Mouse (Mus musculus) WW6 (cell line): ENCODE results near the gene Appl2.

ENCODE experiments used
- DNase-seq: peaks from one replicate; pipeline ENCODE4 v3.0.0-alpha.2; 2013; ENCODE audit warnings: low read depth, low spot score

Gene Appl2

DNA sequence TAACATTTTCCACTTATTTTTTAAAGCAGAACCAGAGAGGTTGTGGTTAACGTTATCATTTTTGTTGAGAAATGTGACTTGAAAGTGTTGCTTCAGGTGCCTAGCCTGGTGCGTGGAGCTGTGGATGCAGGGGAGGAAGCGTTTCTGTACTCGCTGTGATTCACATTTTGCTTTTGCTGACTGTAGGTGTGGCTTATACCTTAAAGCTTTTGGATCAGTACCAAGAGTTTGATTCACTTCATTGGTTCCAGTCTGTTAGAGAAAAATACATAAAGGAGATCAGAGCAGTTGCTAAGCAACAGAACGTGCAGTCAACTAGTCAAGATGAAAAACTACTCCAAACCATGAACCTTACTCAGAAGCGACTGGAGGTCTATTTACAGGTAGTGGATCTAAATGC is 57.7 kb downstream of the Appl2 start:
- DNase-seq, result no peak

DNA sequence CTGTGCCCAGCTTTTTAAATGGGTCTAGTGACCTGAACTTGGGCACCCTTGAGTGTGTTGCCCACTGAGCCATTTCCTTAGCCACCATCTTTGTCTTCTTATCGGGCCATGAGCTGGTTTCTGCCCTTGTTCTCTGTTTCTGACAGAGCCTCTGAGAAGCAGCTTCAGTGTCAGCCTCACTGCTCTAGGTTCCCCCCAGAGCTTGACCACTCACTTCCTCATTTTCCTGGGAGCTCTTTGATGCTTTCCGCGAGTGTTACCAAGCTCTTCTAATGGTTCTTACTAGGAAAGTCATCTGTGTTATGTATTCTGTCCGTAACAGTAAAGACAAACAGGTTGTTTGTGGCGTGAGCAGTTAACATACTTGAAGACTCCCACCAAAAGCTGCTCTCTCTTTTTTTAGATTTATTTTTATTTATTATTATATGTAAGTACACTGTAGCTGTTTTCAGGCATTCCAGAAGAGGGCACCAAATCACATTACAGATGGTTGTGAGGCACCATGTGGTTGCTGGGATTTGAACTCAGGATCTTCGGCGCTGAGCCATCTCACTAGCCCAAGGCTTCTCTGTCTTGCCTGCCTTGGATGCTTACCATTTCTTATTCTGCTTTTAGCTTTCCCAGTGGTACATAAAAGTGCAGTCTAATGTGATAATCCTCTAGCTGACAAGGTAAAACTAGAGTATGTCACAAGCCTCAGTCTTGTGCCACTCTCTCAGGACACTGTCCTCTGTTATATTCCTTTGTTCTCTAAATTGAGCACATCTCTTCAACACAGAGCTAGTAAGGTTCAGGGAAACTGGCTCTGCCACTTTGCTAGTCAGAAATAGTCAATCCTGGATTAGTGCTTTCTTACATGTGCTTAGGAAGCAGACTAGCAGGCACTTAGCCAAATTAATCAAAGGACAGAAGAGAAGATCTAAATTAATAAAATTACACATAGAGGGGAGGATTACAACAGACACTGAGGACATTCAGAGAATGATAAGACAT is 82.8 kb downstream of the Appl2 start:
- no peak for DNase-seq

DNA sequence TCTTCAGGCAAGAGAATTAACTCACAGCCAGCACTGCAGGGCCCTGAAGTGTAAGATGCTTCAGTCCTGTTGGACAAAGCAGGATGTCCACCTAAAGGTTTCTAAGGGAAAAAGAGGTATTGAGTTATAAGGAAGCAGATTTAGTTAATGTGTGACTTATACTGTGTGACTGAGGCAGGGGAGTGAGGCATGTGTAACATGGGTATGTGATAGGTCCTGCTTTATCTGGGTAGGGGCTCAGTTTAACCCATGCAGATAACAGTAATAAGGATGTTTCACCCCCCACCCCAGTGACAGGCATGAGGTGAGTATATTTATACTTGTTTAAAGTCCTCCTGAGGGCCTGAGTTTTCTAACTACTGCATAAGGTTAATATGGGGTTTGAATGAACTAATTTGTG is 85.5 kb downstream of the Appl2 start:
- no peak for DNase-seq
